Mouse (Mus musculus) forebrain, embryonic 16.5 days (tissue): ENCODE measurements around the gene Ulk4. TPM values are rescaled to one million over a fixed set of nuclear protein-coding genes. Genes with fewer than 3 reads are reported as not detected.
A peak's percentile ranks its signal among the peaks of the same experiment; 100 is the strongest.
"Not testable (repeated sequence)": the region's sequence is repeated elsewhere in the genome, so short reads cannot be mapped to it uniquely, and the experiment has no call there.

Source experiments
- ATAC-seq: fragments of 200-750 bp; cut with Nextera tagmentation; 2 replicates; pipeline ENCODE4 v1.8.0; 2017; ENCODE audit warnings: mild to moderate bottlenecking, moderate library complexity
- H3K27ac ChIP-seq: fragments of 300-500 bp; sonication (generic); 2 replicates; pipeline ENCODE4 v1.5.1; 2014; ENCODE audit warnings: low read length, control low read depth
- H3K27me3 ChIP-seq: fragments of 300-500 bp; sonication (generic); replicated peaks from 2 replicates; pipeline ENCODE4 v1.6.1; 2014; ENCODE audit warnings: low read length; ENCODE audit not compliant: control insufficient read depth, insufficient read depth
- H3K36me3 ChIP-seq: fragments of 300-500 bp; sonication (generic); 2 replicates; pipeline ENCODE4 v1.6.1; 2014; ENCODE audit not compliant: control insufficient read depth, insufficient read depth
- H3K4me1 ChIP-seq: fragments of 300-500 bp; sonication (generic); replicated peaks from 2 replicates; pipeline ENCODE4 v1.6.1; 2014; ENCODE audit warnings: low read length; ENCODE audit not compliant: control insufficient read depth, insufficient read depth
- H3K4me2 ChIP-seq: fragments of 300-500 bp; sonication (generic); 2 replicates; pipeline ENCODE4 v1.6.1; 2014; ENCODE audit warnings: mild to moderate bottlenecking, low read length, control low read depth
- H3K4me3 ChIP-seq: fragments of 300-500 bp; sonication (generic); replicated peaks from 2 replicates; pipeline ENCODE4 v1.5.1; 2014; ENCODE audit warnings: mild to moderate bottlenecking, low read length, control low read depth
- H3K9ac ChIP-seq: fragments of 300-500 bp; sonication (generic); replicated peaks from 2 replicates; pipeline ENCODE4 v1.6.1; 2014; ENCODE audit warnings: low read depth, low read length, control low read depth
- H3K9me3 ChIP-seq: fragments of 300-500 bp; sonication (generic); 2 replicates; pipeline ENCODE4 v1.6.1; 2016; ENCODE audit warnings: low read length; ENCODE audit not compliant: control insufficient read depth
- WGBS: fragments of 180-500 bp; shearing (Covaris S2); extraction: QIAGEN DNeasy Blood & Tissue Kit; methylation state at CpG from one replicate; pipeline ENCODE4 v1.1.7; 2014; 5-methylcytosine and 5-hydroxymethylcytosine counted together
- polyA plus RNA-seq: library from polyadenylated mRNA; unstranded; fragments of >200 nt; fragmentation: Nextera tagmentation; extraction: Ambion mirVana; gene quantifications from 2 replicates; pipeline ENCODE4 v1.2.1, GENCODE M21; 2015

Ulk4 gene
- polyA plus RNA-seq, 1 experiment from 2014 or later = 115 TPM

DNA sequence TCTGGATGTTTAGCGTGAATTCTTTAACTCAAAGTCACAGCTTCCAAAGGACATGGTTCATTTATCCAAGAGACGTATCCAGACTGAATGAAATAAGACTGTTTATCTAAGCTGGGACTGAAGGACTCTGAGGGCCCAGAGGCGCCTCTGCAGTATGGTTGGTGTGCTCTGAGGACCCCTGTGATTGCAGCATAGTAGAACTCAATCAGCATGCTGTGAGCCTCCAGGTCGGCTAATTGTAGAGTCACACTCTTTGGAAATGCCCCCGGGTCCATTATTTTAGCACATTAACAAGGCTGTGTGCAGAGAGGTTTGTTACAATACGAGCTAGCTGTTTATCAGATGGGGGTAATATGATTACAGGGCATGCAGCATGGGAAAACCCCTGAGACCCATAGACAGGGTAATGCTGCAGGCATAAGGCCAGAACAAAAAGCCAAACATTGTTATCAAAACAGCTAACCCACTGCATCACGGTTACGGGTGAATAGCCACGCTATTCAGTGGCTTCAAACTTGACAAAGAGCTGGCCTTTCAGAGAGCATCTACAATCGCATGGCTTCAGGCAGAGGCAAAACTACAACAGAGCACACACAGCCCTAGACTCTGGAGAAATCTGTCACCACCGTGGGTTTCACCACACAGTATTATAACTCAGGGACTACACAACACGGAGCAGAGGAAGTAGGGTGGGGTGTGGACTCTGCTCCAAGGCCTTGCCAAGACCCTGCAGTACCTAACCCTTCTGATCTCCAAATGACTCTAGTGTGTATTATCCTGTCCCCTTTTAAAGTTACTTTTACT lies 215.0 kb downstream of the Ulk4 start:
- Histone ChIP-seq H3K27me3 (no peaks in the 10 kb centered on the region), H3K4me3 (no peak overlapping the region), H3K4me1 (peaks cover 19% of the 10 kb centered on the region), H3K27ac (no peak overlapping the region), H3K9ac (no peak overlapping the region), H3K36me3 (no peaks in the 10 kb centered on the region), H3K9me3 (no peaks in the 10 kb centered on the region), H3K4me2 (no peak overlapping the region)
- WGBS = 9% methylated on average over 12 of the region's 12 CpGs
- ATAC-seq = peak; percentile 51; the same call in 1 of the 2 replicates

- no peaks in the 10 kb centered on the region for H3K27me3 ChIP-seq
- H3K4me1 ChIP-seq = peaks cover 17% of the 10 kb centered on the region
- no peak overlapping the region for H3K9ac ChIP-seq
- H3K36me3 ChIP-seq = no peaks in the 10 kb centered on the region
- no peak overlapping the region for H3K4me2 ChIP-seq
- H3K4me3 ChIP-seq = no peak overlapping the region
- no peak overlapping the region for H3K27ac ChIP-seq
- H3K9me3 ChIP-seq = no peaks in the 10 kb centered on the region
- ATAC-seq = no peak
- 79% methylated on average over 8 of the region's 8 CpGs for WGBS
Measured at GRCm38 (mm10) chr9:121060331-121060730, 216.7 kb downstream of the Ulk4 start.

DNA sequence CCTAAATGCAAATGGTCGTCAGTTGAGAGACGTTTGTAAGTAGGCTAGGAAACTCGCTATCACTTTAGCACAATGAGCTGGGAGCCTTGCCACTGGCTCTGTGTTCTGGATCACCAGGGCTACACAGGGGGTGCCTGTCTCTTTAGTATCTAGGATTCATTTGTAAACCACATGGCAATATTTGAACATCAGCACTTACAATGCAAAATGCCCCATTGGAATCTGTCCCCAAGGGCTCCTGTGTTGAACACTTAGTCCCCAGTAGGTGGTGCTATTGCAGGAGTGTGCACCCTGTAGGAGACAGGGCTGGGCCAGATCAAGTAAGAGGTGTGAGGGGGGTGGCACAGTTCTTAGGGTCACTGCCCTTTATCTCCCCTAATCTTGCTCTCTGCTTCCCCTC lies 217.7 kb downstream of the Ulk4 start:
- ATAC-seq = no peak

GRCm38 (mm10) chr9:121058538-121058937 lies 218.5 kb downstream of the Ulk4 start:
- Histone ChIP-seq H3K27ac (no peak overlapping the region), H3K36me3 (no peaks in the 10 kb centered on the region), H3K27me3 (no peaks in the 10 kb centered on the region), H3K4me3 (no peak overlapping the region), H3K4me1 (peaks cover 17% of the 10 kb centered on the region), H3K9ac (no peak overlapping the region), H3K9me3 (no peaks in the 10 kb centered on the region), H3K4me2 (no peak overlapping the region)
- no peak for ATAC-seq
- 80% methylated on average over 8 of the region's 8 CpGs for WGBS

More for the DNA sequence above, 217.7 kb downstream of the Ulk4 start:
- no peaks in the 10 kb centered on the region for H3K9me3 ChIP-seq
- no peak overlapping the region for H3K9ac ChIP-seq
- H3K4me3 ChIP-seq = no peak overlapping the region
- H3K27ac ChIP-seq = no peak overlapping the region
- no peaks in the 10 kb centered on the region for H3K36me3 ChIP-seq
- H3K27me3 ChIP-seq = no peaks in the 10 kb centered on the region
- H3K4me1 ChIP-seq = peaks cover 17% of the 10 kb centered on the region
- H3K4me2 ChIP-seq = no peak overlapping the region
- WGBS = 93% methylated on average over 3 of the region's 3 CpGs

DNA sequence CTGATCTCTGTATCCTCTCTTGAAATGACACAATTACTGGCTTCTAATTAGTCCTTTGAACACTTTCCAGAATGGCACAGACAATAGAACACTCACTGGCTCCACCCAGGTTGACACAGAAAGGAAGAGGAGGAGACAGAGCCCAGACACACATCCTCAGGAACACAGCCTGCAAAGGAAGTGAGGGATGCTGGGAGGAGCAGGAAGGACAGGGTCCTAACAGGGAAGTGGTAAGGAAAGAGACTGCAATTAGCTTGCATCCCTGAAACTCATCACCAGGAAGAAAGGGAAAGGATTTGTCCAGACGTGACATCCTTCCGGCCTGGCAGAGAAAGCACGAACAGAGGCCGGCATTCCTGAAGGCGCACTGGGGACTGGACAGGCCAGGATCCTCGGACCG lies 218.9 kb downstream of the Ulk4 start:
- no peak overlapping the region for H3K4me2 ChIP-seq
- H3K4me1 ChIP-seq = peaks cover 17% of the 10 kb centered on the region
- no peaks in the 10 kb centered on the region for H3K36me3 ChIP-seq
- 67% methylated on average over 7 of the region's 7 CpGs for WGBS
- no peak overlapping the region for H3K27ac ChIP-seq
- peak; percentile 70 for ATAC-seq
- no peak overlapping the region for H3K4me3 ChIP-seq
- no peak overlapping the region for H3K9ac ChIP-seq
- H3K9me3 ChIP-seq = no peaks in the 10 kb centered on the region
- H3K27me3 ChIP-seq = no peaks in the 10 kb centered on the region

DNA sequence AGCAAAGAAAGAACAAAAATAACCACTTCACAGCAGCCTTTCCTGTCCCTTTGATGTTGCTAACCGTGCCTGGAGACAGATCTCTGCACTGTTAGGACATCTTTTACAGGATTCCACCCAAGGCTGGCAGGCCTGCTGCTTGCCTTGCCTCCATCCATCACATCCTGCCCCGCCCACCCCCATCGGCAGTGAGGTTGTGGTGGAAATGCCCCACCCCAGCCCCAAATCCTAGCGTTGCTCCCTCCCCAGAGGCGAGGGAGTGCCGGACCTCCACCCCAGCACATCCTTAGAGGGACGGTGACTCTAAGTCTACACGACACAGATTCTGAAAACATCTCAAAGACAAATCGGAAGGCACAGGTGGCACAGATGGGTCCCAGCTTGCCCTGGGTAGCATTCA lies 219.6 kb downstream of the Ulk4 start:
- no peak overlapping the region for H3K9ac ChIP-seq

DNA sequence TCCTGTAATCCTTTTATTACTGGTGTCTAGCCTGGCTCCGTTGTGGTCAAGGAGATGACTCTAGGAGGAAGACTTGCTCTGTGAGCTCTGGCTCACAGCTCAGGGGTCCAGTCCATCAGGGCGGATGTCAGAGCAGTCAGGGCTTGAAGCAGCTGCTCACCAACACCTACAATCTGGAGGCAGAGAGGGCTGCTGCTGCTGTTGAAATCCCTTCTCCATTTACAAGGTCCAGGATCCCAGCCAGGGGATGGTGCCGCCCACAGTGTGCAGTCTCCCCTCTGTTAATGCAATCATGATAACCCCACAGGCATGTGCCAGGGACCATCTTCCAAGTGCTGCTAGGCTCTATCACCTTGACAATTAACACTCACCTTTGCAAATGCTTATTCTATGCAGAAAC lies 220.5 kb downstream of the Ulk4 start:
- Histone ChIP-seq H3K4me3 (no peak overlapping the region), H3K27ac (no peak overlapping the region), H3K9me3 (no peaks in the 10 kb centered on the region), H3K36me3 (no peaks in the 10 kb centered on the region), H3K27me3 (no peaks in the 10 kb centered on the region), H3K4me1 (peaks cover 6% of the 10 kb centered on the region; the same call in 1 of the 2 replicates), H3K9ac (no peak overlapping the region), H3K4me2 (no peak overlapping the region)
- WGBS = 91% methylated on average over 3 of the region's 3 CpGs
- ATAC-seq = no peak

More for the DNA sequence above, 219.6 kb downstream of the Ulk4 start:
- Histone ChIP-seq H3K4me2 (no peak overlapping the region), H3K27me3 (no peaks in the 10 kb centered on the region), H3K9me3 (no peaks in the 10 kb centered on the region), H3K4me1 (peaks cover 15% of the 10 kb centered on the region), H3K27ac (no peak overlapping the region), H3K36me3 (no peaks in the 10 kb centered on the region), H3K4me3 (no peak overlapping the region)
- WGBS = 65% methylated on average over 9 of the region's 9 CpGs
- no peak for ATAC-seq

DNA sequence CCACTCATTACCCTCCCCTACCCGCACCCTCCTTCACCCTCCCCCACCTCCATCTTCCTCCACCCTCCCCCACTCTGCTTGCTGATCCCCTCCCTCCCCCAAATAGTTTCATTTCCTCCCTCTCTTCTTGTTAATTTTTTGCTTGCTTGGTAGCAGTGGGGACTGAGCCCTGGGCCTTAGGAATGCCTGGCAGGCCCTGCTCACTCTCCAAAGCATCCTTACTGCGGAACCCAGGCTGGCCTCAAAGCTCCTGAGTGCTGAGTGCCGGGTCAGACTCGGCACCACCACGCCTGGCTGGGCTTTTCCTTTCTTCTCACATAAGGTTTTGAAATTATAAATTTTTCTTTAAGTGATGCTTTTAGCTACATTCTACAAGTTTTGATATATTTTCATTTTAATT lies 221.0 kb downstream of the Ulk4 start:
- Histone ChIP-seq H3K27me3 (no peaks in the 10 kb centered on the region), H3K27ac (no peak overlapping the region), H3K9ac (no peak overlapping the region), H3K9me3 (no peaks in the 10 kb centered on the region), H3K4me2 (no peak overlapping the region), H3K4me3 (no peak overlapping the region), H3K36me3 (no peaks in the 10 kb centered on the region), H3K4me1 (peaks cover 6% of the 10 kb centered on the region; the same call in 1 of the 2 replicates)
- ATAC-seq = no peak
- 74% methylated on average over 5 of the region's 5 CpGs for WGBS

GRCm38 (mm10) chr9:121045657-121046056 lies 231.3 kb downstream of the Ulk4 start:
- not testable (repeated sequence) for H3K27ac ChIP-seq, H3K4me1 ChIP-seq, H3K27me3 ChIP-seq, ATAC-seq, H3K9ac ChIP-seq, H3K4me3 ChIP-seq, H3K9me3 ChIP-seq, H3K4me2 ChIP-seq, H3K36me3 ChIP-seq
- WGBS = 89% methylated on average over 8 of the region's 9 CpGs
